Mouse (Mus musculus): Measurements from ENCODE around the gene Stk25.

Stk25 gene

DNA sequence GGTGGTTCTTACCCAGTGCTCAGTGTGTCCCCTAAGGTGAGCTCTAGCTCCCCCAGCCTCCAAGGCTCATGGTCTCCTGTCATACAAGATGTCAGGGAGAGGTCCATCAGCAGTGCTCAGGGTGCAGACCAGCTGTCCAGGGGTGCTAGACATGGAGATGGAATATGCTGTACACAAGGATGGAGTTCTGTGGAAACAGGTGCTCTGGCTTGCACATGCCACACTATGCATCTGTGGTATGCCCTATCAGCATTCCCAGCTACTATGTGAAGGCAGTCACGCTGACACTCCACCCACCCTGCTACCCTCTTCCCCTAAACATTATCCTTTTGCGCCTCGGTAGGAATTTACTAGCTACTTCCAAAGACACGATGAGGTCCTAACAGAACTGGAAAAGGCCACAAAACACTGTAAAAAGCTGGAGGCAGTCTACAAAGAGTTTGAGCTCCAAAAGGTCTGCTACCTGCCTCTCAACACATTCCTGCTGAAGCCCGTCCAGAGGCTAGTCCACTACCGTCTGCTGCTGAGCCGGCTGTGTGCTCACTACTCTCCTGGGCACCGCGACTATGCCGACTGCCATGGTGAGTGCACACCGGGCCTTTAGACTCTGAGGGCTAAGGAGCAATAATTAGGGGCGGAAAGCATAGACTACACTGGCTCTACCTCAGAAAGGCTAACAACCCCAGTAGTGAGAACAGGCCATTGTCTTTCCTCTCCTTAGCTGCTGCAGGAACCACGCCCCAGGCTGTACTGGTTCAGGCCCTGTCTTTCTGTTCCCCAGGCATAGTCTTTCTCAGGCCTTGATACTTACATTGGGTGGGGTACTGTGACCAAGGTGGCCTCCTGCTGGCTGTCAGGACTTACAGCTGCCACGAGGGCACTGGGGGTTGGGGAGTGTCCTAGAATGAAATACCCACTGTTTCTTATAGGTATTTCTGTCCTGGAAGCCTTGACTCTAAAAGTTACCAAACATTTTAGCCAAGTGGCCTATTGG is 51.1 kb downstream of the Stk25 start:
- DNase-seq (ENCODE audit: low read depth) = no peak

DNA sequence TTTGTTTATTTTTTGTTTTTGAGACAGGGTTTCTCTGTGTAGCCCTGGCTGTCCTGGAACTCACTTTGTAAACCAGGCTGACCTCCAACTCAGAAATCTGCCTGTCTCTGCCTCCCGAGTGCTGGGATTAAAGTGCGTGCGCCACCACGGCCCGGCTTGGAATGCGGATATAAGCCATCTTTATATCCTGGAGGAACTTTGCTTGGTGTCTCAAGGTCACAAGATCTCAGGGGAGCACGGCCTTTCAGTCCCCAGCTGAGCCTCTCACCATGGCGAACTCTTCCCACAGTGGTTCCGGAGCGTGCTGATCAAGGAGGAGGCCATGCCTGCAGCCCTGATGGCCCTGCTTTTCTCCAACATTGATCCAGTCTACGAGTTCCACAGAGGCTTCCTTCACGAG is 54.5 kb downstream of the Stk25 start:
- DNase-seq (ENCODE audit: low read depth) = no peak

DNA sequence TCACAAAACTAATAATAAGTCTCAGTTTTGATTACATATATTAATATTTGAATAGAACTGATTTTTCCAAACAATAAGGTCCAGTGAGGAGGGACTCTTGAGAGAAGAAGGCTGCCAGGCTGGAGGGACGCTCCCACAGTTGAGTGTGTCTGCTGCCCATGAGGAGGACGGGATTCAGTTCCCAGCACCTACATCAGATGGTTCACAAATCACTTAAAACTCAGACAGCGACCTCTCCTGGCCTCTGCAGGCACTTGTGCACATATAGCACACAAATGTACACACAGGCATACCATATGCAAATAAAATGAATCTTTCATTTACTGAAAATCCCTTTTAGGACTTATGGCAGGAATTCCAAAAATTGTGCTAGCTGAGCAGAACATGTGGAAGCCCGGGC is 55.5 kb downstream of the Stk25 start:
- DNase-seq (ENCODE audit: low read depth) = no peak

DNA sequence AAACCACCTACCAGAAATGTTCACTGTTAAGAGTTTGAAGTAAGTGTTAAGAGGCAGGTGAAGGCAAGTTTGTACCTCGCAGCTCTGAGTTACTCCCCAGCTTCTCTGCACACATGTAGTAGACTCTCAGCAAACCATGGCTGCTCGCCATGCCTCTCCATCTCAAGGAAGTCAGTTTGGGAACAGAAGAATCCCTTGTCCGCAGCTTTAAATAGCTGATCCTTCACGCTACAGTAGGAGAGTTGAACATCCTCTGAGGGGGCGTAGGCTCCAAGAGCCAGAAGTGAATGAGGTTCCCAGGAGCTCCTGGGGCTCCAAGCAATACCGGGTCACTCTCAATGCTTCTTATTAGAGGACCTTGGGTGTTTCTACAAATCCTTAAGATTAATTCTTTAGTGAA is 62.5 kb downstream of the Stk25 start:
- no peak for DNase-seq (ENCODE audit: low read depth)

DNA sequence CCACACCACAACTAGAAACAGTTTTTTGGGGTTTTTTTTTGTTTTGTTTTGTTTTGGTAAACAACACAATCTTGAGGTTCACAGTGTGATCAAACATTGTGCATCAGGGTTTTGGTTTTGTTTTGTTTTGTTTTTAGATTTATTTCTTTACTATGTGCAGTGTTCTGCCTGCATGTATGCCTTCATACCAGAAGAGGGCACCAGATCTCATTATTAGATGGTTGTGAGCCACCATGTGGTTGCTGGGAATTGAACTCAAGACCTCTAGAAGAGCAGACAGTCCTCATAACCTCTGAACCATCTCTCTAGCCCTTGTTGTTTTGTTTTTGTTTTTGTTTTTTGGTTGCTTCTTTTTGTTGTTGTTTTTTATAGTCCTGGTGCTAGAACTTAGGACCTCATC is 64.5 kb downstream of the Stk25 start:
- DNase-seq (ENCODE audit: low read depth) = no peak

DNA sequence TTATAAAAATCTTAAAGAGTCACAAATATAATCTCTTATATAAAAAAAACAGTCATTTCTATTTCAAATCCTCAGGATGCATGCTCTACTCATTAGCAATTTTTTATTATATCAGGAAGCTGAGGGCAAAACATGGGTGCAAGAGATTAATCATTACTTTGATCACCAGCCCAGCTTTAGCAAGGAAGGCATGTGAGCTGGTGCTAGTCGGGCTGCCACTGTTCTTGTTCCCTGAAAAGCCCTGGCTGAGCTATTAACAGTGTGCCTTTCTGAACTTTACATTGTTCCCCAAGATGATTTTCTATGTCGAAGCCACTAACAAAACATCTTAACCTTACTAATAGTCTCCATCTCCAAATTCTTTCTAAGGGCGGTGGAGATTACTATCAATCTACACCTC is 70.1 kb downstream of the Stk25 start:
- DNase-seq (ENCODE audit: low read depth) = no peak

DNA sequence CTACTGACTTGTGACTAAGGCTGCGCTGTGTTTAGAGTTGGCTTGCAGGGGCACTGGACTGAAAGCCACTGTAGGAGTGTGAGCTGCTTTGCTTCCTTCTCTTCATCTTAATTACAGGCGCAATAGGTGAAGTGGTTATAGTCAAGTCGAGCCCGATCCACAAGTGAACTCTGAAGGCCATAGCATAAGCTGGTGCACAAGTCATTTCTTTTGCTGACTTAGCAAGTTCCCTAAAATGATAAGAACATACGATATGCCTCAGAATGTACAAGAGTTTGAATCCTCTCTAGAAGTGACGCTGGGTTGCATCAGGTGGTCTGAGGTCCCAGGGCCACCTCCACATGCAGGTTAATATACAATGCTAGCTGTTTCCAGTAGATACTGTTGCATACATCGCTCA is 76.9 kb downstream of the Stk25 start:
- DNase-seq (ENCODE audit: low read depth) = no peak

DNA sequence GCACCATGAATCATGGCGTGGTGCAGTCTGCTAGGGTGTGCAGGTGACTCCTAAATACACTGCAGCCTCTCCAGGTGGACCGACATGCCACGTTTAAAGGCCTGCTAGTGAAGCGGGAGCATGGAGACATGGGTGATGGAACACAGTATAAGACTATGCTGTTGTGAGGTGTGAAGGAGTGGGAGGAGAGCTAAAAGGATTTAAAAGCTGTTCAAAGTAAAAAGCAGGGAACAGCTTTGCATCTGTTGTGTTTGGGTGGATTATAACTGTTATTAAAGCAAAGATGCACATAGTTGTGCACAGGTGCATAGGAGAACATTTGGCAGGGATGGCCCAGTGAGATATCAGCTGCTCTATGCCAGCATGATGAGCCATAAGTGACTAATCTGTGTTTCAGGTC is 80.6 kb downstream of the Stk25 start:
- no peak for DNase-seq (ENCODE audit: low read depth)

DNA sequence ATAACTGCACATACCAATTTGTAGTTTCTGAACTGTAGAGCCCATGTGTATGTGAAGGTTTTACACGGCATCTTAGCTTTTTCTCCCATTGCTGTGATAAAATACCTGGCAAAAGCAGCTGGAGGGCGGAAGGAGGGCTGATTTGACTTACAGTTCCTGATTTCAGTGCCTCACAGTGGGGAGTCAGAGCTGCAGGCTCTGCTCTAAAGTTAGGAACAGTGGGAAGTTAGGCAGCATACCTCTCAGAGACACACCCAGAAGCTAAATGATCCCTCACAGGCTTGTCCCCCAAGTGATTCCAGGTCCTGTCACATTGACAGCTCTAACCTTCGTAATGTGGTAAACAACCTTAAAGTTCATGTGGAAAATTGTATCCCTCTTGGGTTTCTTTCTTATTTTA is 81.4 kb downstream of the Stk25 start:
- DNase-seq (ENCODE audit: low read depth) = no peak

All from fibroblast of lung, adult 2 months (primary cell).